Mouse (Mus musculus): ENCODE results near the gene Fbln5.

DNA sequence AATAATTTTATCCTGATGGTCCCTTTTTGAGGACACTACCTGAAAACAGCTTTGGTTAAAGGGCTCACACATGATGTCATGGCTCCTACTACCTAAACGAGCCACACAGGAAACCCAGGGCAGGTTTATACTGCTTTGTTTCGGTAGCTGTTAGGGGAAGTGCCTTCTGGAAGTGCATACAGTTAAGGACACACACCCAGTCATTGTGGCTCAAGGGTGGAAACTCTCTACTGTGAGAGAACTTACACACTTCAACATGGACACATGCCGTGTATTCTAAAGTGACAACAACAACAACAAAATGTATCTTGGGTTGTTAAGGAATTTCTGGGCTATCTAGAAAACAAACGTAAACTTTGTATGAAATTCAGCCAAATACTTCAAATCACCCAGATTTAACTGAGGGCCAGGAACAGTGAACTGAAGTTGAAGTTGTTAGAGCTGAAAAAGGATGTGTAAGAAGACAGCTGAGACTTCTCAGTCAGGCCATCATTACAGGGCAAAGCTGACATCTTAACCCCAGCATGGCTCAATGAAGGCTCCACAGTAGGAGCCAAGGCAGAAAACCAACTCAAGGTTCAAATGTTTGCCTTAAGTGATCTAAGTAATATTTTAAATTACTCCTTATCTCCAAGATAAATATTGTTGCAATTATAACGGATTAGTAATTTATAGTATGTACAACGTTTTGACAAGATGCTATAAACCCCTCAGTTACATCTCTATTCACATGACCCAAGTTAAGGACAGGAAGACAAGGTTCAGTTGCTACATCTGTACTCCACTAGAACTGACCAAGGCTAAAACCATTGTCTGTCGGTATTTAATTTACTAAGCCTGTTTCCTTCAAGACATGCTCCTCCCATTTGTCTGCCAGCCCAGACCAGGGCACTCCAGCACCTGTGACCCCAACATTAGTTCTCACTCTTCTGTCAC lies 13.6 kb upstream of the Fbln5 start:
- no peak for TF ChIP-seq CTCF (IDR thresholded peaks at IDR 0.05; ENCODE audit: low read depth, low read length)
- no peak for TF ChIP-seq POLR2AphosphoS5 (IDR thresholded peaks at IDR 0.05; ENCODE audit: insufficient replicate concordance, low read depth, low read length)
